Mouse (Mus musculus) MEL-GATA-1-ER (cell line): ENCODE data around the gene Elovl3.
"Not testable (repeated sequence)": the region's sequence is repeated elsewhere in the genome, so short reads cannot be mapped to it uniquely, and the experiment has no call there.

Source experiments
- DNase-seq: peaks from one replicate; pipeline ENCODE4 v3.0.0-alpha.2; 2012; ENCODE audit warnings: low read depth; ENCODE audit errors: extremely low read depth

Elovl3 gene

DNA sequence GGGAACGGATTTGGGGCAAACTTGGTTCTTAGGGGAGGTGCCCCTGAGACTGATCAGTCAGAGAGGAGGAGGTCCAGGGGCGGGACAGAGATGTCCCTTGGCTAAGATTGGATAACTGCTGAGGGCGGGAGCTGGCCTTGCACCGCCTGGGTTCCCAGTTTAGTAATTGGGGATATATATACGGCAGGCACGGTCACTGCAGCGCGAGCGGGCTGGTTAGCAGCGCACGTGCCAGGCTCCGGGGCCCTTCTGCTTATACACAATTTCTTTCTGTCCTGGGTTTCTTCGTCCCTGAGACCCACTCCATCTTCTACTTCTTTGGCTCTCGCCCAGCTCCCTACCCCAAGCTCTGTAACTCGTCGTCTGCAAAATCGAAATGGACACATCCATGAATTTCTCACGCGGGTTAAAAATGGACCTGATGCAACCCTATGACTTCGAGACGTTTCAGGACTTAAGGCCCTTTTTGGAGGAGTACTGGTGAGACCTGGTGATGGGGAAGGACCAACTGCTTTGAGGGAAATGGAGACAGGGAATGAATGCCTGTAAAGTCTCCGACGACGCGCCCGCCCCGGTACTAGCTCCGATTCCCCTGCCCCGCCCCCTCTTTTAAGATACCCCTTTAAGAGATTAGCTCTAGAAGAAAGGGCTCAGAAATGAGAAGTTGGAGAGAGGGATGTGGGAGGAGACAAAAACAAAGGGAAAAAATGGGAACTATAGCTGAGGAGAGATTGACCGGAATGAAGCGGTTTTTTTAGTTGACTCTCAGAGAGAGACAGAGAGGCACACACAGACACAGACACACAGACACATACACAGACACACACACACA, at the start of gene Elovl3:
Gene Elovl3, plus strand, starts transcription at position 204 of the 832 bp plus-strand sequence.
- peak; percentile 93 for DNase-seq

DNA sequence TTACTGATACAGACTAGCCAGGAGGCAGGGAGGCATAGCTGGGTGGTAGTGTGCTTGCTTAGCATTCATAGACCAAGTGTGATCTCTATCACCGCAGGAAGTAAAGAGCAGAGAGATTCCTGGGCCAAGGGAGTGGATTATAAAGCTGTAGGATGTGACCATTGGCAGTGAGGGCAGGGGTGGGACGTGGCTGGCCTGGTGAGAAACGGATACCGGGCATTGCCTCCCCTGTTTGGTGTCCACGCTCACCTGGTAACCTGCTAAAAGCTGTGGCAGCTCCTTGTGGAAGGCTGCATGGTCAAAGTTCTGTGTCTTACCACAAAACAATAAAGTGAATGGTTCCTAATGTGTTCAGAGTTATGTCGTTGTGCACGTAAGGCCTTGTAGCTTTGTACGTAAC, 46.5 kb upstream of the Elovl3 start:
- DNase-seq, result no peak

DNA sequence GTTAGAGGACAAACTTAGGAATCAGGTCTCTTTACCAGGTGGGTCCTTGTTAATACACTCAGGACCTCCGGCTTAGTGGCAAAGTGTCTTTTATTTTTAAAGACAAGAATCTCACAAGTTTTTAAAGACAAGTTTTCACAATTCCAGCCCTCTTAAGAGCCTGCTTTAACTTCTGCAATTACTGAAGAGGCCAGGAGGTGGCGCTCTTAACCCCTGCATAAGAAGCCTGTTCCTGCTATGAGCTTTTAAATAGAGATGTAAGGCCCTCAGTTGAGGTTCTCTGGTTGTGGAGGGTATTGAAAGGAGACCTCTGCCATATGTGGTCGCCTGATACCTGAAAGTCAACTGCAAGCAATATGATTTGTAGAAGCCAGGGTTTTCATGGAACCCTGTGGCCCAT, 45.4 kb upstream of the Elovl3 start:
- DNase-seq, result peak; percentile 80

DNA sequence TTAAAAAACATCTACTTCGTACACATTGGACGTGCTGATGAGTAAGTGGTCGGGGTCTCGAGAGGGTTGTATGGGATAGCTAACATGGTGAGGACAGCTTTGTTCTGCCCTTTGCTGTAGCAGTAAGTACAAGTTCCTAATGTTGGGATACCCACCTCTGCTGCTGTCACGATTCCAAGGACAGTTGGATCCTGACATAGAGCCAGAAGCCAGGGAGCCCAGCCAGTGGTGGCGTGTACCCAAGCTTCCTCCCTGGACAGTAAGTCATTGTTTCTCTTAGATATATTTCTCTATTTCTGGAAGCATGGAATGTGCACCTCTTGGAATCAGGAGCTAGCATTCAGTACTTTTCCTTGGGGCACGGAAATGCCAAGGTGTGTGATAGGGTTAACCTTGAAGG, 43.8 kb upstream of the Elovl3 start:
- DNase-seq, result no peak

DNA sequence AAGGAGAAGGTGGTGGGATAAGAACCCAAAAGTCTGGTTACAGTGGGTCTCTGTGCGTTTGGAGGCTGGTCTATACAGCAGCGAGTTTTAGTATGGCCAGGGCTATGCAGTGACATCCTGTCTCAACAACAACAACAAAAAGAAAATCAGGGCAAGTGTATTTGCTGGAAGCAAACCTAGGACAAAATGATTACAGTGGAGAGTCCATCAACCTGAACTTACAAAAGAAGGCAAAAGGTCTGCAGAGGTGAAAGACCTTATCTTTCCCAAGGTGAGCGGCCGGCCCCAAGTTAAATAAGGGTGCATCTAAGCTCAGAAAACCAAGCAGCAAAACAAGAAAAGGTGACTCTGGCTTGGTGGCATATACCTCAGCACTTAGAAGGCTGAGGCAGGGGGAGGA, 40.1 kb upstream of the Elovl3 start:
- DNase-seq, result no peak

DNA sequence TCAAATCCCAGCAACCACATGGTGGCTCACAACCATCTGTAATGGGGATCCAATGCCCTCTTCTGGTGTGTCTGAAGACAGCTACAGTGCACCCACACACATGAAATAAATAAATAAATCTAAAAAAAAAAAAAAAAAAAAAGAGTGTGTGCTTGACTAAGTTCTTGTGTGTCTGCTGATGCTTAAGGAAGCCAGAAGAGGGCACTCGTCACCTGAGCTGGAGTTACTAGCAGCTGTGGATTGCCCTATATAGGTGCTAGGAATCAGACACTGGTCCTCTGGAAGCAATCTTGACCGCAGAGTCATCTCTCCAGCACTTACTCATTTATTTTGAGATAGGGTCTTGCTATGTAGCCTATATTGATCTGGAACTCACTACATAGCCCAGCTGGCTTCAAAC, 37.6 kb upstream of the Elovl3 start:
- no peak for DNase-seq

DNA sequence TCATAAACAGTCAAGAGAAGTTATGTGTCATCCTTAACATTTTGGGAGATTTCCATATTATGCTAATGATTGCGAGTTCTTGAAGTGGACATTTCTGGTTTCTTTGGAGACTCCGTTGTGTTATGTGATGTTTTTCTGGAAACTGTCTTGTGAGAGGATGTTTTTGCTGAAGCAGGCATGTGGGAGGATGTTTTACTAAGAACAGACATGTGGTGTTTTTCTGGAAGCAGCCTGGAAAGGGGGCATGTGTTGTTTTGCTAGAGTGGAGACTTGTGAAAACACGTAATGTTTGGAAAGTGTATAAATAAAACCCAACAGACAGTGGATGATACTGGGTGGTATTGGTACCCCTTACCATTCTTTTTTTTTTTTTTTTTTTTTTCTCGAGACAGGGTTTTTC, 36.4 kb upstream of the Elovl3 start:
- DNase-seq, result no peak

DNA sequence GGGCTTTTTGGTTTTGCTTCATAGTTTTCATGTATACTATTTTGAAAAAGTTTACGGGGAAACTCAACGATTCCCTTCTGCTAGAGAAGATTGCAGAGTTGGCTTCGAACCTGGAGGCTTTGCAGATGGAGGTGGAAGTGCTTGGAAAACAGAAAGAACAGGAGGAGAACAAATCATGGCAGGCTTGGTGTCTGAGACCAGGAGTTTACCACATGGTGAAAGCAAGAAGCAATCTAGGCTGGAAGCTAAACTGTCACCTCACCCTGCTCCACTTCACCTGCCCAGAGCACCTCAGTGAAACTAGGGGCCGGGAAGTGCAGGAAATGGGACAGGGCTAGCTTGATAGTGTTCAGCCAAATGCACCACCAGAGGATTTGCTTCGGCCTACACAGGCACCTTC, 35.3 kb upstream of the Elovl3 start:
- no peak for DNase-seq

DNA sequence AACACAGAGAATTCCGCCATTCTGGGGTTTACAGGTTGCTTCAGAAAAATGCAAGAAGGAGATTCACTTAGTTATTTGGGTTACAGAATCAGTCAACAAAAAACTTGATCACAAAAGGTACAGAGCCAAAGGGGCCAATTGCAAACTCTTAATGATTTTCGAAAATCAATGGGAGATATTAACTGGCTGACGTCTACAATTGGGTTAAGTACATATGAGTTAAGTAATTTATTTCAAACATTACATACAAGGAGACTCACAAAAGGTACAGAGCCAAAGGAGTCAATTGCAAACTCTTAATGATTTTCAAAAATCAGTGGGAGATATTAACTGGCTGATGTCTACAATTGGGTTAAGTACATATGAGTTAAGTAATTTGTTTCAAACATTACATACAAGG, 32.1 kb upstream of the Elovl3 start:
- DNase-seq, result no peak

DNA sequence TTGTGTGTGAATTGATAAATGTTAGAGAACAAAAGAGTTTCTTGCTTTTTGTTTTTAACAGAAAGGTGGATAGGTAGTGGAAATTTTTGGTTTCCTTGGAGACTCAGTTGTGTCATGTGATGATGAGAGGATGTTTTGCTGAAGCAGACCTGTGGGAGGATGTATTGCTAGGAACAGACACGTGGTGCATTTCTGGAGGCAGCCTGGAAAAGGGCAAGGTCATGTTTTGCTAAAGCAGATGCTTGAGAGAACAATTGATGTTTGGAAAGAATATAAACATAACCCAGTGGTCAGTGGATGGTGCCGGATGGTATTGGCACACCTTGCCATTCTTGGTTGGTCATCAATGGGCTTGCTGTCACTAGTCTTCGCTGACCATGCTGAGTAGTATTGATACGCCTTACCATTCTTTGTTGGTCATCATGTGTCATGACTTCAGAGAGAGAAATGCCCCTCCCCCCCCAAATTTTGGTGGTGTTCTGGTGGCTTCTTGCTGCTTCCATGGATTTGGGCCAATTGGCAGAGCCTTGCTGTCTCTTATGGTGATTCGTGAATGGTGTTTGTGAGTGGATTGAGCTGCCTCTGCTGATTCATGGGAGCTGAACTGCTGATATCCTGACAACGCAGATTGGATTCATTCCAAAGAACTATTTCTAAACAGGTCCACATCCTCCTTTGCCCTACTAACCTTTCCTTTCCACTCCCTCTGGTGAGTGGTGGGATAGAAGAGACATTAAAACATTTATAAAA, 28.1 kb upstream of the Elovl3 start:
- DNase-seq, result no peak

DNA sequence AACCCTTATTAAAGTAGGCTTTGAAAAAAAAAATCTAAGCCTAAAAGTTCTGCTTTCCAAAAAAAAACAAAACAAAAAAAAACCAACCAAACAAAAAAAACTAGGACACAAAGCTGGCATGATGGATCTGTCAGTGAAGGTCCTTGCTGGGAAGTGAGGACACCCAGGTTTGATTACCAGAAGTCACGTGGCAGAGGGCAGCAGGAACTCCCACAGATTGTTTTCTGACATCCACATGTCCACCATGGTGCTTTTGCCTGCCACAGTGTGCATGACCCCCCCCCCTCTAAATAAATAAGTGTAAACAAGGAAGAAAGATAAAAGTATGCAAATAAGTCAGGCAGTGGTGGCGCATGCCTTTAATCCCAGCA, 27.5 kb upstream of the Elovl3 start:
- no peak for DNase-seq

DNA sequence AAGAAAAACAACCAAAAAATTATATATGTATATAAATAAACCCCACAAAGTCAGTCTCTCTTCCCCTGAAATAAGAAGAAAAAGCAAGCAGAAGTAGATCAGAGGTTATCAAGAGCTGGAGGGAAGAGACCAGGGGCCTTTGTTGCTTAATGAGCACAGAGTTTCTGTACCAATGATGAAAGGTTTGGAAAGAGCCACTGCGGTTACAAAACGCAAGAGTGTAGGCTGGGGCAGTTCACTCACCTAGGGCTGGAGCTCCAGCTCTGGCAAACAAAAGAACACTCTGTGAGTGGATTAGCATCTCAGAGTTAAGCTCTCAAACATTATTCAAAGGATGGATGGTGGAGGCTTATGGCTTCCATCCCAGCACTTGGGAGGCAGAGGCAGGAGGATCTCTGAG, 21.5 kb upstream of the Elovl3 start:
- DNase-seq, result no peak

DNA sequence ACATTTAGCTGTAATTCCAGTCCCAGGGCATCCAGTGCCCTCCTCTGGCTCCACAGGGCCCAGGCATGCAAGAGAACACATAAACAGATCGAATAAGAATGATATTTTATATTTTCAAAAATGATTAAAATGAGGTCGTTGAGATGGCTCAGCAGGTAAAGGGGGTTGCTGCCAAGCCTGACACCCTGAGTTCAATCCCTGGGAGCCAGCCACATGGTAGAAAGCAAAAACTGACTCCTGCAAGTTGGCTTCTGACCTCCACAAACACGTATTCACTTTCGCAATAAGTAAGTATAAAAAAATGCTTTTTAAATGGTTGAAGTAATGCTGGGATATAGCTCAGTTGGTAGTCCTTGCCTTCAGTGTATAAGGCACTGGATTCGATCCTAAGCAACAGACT, 20.9 kb upstream of the Elovl3 start:
- no peak for DNase-seq

DNA sequence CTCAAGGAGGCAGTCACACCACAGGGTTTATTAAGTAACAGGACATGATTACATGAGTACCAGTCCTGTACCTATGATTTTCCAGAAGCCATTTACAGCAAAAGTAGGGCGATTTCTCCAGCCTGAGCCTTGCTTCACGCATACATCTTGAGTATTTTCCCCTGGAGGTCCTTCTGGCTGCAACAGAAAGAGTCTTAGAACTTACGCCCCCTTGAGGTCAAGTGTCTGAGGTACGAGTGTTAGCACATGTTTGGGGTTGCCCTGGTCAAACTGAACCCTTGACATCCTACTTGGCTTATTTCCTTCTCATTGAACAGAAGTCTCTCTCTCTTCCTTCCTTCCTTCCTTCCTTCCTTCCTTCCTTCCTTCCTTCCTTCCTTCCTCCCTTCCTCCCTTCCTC, 17.1 kb upstream of the Elovl3 start:
- no peak for DNase-seq

DNA sequence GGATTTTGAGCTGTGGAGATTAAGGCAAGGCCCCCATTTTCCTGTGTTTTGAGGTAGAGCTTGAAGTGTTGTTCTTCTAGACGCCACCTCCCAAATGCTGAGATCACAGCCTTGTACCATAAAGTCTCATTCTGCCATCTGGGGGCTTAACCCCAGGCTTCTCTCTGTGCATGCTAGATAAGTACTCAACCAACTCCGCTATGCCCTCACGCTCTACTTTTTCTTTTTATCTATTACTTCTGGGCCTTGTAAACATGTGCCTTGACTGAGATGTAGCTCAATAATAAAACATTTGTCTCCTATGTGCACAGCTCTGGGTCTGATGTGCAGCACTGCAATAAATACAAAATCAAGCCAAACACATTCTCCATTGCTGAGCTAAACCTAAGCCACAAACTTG, 12.2 kb upstream of the Elovl3 start:
- DNase-seq, result peak; percentile 71

DNA sequence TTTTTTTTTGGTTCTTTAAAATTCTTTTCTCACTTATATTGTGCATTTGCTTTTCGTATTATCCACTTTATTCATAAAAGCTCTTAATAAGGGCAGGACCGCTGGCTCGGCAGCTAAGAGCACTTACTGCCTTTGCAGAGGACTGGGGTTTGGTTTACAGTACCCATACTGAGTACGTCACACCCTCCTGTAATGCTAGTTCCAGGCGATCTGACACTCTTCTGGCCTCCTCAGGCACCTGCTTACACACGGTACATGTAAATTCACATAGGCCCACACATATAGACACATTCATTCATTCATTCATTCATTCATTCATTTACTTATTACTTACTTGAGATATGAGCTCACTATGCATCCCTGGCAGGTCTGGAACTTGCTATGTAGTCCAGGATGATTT, 10.8 kb upstream of the Elovl3 start:
- no peak for DNase-seq

DNA sequence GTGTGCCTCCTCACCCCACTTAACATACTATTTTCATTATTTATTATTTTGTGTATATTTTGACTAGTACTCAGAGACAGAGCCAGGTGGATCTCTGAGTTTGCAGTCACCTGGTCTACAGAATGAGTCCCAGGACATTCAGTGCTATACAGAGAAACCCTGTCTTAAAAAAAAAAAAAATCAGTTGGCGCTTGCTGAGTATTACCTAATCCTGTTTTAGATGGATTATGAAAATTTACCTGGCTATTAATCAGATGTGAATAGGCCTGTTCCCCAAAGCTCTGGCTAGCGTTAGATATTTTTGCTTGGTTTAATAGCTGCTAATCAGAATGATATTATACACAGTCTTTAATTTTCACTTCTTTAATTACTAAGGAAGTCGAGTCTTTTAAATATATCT, 7.8 kb upstream of the Elovl3 start:
- no peak for DNase-seq

DNA sequence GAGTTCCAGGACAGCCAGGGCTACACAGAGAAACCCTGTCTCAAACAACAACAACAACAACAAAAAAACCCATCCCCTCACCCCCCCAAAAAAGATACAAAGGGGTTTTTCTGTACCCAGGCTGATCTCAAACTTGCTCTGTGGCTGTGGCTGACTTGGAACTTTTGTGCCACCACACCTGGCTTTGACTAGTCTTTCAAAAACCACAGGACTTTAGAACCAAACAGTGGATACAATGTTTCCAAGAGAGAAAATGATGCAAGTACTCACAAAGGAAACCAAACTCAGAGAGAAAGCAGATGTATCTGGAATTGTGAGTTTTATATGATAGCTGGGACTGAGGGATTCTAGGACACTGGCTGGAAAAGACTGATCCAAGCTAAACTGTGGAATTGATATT, 7.0 kb upstream of the Elovl3 start:
- no peak for DNase-seq

DNA sequence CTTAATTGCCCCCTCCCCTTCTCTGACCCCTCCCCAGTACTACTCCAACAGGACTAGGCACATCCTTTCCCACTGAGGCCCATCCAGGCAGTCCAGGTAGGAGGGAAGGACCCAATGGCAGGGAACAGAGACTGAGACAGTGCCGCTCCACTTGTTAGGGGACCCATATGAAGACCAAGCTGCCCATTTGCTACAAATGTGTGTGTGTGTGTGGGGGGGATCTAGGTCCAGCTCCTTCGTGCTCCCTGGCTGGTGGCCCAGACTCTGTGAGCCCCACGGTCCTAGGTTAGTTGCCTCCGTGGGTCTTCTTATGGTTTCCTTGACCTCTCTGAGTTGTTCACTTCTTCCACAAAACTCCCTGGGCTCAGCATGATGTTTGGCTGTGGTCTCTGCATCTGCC, 5.4 kb upstream of the Elovl3 start:
- DNase-seq, result no peak

DNA sequence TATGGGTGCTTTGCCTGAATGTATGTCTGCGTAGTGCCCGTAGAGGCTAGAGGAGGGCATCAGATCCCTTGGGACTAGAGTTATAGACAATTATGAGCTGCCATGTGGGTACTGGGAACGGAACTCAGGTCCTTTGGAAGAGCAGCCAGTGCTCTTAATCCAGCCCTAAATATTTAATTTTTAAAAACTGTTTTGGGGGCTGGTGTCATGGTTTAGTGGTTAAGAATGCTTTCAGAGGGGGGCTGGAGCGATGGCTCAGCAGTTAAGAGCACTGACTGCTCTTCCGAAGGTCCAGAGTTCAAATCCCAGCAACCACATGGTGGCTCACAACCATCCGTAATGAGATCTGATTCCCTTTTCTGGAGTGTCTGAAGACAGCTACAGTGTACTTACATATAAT, 2.0 kb upstream of the Elovl3 start:
- DNase-seq, result not testable (repeated sequence)

DNA sequence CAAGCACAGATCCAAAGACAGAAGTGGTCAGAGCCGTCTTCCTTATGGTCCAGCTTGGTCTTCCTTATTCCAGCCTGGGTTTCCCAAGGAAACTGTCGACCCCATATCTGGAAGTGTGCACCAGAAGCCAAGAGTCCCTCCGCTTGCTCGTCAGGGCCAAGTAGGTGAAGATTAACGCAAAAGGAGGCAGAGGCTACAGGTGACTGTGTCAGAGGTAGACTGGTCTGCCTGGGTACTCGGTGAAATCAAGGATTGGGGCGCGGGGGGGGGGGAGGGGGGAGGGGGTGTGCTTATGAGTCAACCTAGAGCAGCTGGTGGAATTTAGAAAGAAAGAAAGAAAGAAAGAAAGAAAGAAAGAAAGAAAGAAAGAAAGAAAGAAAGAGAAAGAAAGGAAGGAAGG, 414 bp upstream of the Elovl3 start:
- no peak for DNase-seq

DNA sequence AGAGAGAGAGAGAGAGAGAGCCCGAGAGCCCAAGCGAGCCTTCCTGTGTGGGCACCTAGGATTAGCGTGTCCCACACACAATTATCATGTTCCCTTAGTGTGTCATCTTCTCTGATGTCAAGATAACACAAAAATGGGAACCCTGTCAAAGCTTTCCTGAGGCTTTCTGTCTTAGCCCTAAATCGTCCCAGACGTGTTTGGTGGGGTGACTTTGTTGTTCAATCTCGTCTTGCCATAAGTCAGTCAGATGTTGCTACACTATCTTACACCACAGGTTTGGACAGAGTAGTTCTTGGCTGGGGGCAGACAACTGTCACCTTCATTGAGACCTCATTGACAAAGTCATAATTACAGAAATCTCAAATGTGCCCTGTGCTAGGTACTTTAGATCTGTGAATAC, 880 bp downstream of the Elovl3 start:
- no peak for DNase-seq

DNA sequence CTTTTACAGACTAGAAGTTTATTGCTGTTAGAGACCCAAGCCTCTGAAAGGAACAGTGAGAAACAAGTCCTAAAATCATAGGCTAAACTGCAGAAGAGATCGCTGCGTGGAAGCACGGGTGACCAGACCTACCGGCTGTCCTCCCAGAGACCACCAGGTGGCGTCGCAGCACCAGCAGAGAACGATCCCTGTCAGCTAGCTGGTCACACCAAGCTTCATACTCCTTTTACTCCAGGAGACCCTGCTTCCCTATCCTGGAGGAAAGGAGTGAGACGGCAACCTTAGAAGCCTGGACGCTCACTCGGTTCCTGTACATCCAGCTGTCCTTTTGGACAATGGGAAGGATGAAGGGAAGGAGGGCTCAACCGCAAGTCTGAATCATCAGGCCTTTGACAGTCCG, 3.6 kb downstream of the Elovl3 start:
- peak; percentile 81 for DNase-seq
